Mouse (Mus musculus): ENCODE measurements around the gene Cpne7. TPM values are rescaled to one million over a fixed set of nuclear protein-coding genes. Genes with fewer than 3 reads are reported as not detected.
A peak's percentile ranks its signal among the peaks of the same experiment; 100 is the strongest.

Gene Cpne7
- polyA plus RNA-seq, 1 experiment from 2014 or later = 1.2 TPM

DNA sequence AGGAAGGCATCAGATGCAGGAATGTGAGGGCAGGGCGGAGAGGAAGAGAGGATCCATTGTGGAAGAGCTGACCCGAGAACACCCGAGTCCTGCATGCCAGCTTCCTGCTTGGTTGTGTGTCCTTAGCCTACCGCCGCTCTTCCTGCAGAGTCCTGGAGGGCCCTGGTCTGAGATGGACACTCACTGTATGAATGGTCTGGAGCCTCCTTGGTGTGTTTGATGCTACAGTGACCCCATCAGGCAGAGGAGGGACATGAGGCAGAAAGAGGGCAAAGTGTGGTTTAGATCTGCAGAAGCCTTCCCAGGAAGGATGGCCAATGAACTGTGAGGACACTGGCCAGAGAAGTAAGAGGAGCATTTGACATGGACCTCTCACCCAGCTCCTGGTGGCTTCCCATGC lies 38.0 kb downstream of the Cpne7 start:
- DNase-seq (ENCODE audit: low spot score) = no peak
- H3K9me3 ChIP-seq (replicated peaks) = no peaks in the 10 kb centered on the region
- WGBS = 81% methylated on average over 5 of the region's 5 CpGs
- no peaks in the 10 kb centered on the region for H3K36me3 ChIP-seq
- H3K4me3 ChIP-seq = no peak overlapping the region
- peaks cover 27% of the 10 kb centered on the region for H3K4me1 ChIP-seq
- no peak overlapping the region for H3K27ac ChIP-seq
- H3K27me3 ChIP-seq (ENCODE audit: low read depth, poor library complexity, severe bottlenecking) = no peaks in the 10 kb centered on the region

GRCm38 (mm10) chr8:123156070-123156773 lies 39.0 kb downstream of the Cpne7 start:
- Histone ChIP-seq H3K36me3 (no peaks in the 10 kb centered on the region), H3K9me3 (replicated peaks) (no peaks in the 10 kb centered on the region), H3K27ac (no peak overlapping the region), H3K4me1 (peaks cover 27% of the 10 kb centered on the region), H3K4me3 (no peak overlapping the region), H3K27me3 (ENCODE audit: low read depth, poor library complexity, severe bottlenecking) (no peaks in the 10 kb centered on the region)
- 80% methylated on average over 9 of the region's 9 CpGs for WGBS
- no peak for DNase-seq (ENCODE audit: low spot score)

GRCm38 (mm10) chr8:123157888-123158465 lies 40.8 kb downstream of the Cpne7 start, which contains the start of gene Sult5a1:
Gene Sult5a1, minus strand, starts transcription at chr8:123158315.
- Histone ChIP-seq H3K36me3 (no peaks in the 10 kb centered on the region), H3K9me3 (replicated peaks) (no peaks in the 10 kb centered on the region), H3K27ac (peak within 1 kb of the TSS; percentile 81), H3K27me3 (ENCODE audit: low read depth, poor library complexity, severe bottlenecking) (no peaks in the 10 kb centered on the region), H3K4me3 (peak within 1 kb of the TSS; percentile 40), H3K4me1 (peaks cover 27% of the 10 kb centered on the region)
- DNase-seq (ENCODE audit: low spot score) = no peak
- WGBS = 30% methylated on average over 13 of the region's 13 CpGs

GRCm38 (mm10) chr8:123181391-123181790 lies 64.2 kb downstream of the Cpne7 start:
- Histone ChIP-seq H3K9me3 (replicated peaks) (peaks cover 13% of the 10 kb centered on the region), H3K4me1 (peaks cover 27% of the 10 kb centered on the region), H3K27ac (peak overlapping the region; percentile 53), H3K36me3 (peaks cover 5% of the 10 kb centered on the region; the same call in 1 of the 2 replicates), H3K4me3 (no peak overlapping the region), H3K27me3 (ENCODE audit: low read depth, poor library complexity, severe bottlenecking) (no peaks in the 10 kb centered on the region)
- WGBS = 61% methylated on average over 3 of the region's 3 CpGs
- peak; percentile 56 for DNase-seq (ENCODE audit: low spot score)

Small RNA genes within 50 kb of the gene (microRNA-seq; reads per million reads assigned to microRNA genes)
- gene Mir7079 (0.88 reads per million), gene Mir7080 (1.2 reads per million)

Other genes starting within 250 kb of the Cpne7 start
- gene Ankrd11, start 75.1 kb upstream of the Cpne7 start, polyA plus RNA-seq (2016; fragmentation: Nextera tagmentation; extraction: Ambion mirVana) = 54.8 and 63.9 TPM in 2 replicates
- 57.8 and 60.5 TPM in 2 replicates for gene Spg7, start 54.4 kb upstream of the Cpne7 start, polyA plus RNA-seq (2016; fragmentation: Nextera tagmentation; extraction: Ambion mirVana)
- 1,397 and 1,583 TPM in 2 replicates for gene Rpl13, start 15.0 kb upstream of the Cpne7 start, polyA plus RNA-seq (2016; fragmentation: Nextera tagmentation; extraction: Ambion mirVana)
- gene Sult5a1, start 40.9 kb downstream of the Cpne7 start, polyA plus RNA-seq (2016; fragmentation: Nextera tagmentation; extraction: Ambion mirVana) = 4.6 and 5.2 TPM in 2 replicates
- 7.8 and 8.4 TPM in 2 replicates for gene Dpep1, start 68.9 kb downstream of the Cpne7 start, polyA plus RNA-seq (2016; fragmentation: Nextera tagmentation; extraction: Ambion mirVana)
- gene Chmp1a, start 95.4 kb downstream of the Cpne7 start, polyA plus RNA-seq (2016; fragmentation: Nextera tagmentation; extraction: Ambion mirVana) = 127 and 130 TPM in 2 replicates
- 3.1 and 6.2 TPM in 2 replicates for gene Spata33, start 95.5 kb downstream of the Cpne7 start, polyA plus RNA-seq (2016; fragmentation: Nextera tagmentation; extraction: Ambion mirVana)
- gene Cdk10, start 107.5 kb downstream of the Cpne7 start, polyA plus RNA-seq (2016; fragmentation: Nextera tagmentation; extraction: Ambion mirVana) = 33.6 and 34.7 TPM in 2 replicates
- 0.75 and 1.6 TPM in 2 replicates for gene Spata2l, start 118.9 kb downstream of the Cpne7 start, polyA plus RNA-seq (2016; fragmentation: Nextera tagmentation; extraction: Ambion mirVana)
- 23.9 and 27.9 TPM in 2 replicates for gene Zfp276, start 136.8 kb downstream of the Cpne7 start, polyA plus RNA-seq (2016; fragmentation: Nextera tagmentation; extraction: Ambion mirVana)
- gene Vps9d1, start 137.0 kb downstream of the Cpne7 start, polyA plus RNA-seq (2016; fragmentation: Nextera tagmentation; extraction: Ambion mirVana) = 19.0 and 26.7 TPM in 2 replicates
- 42.7 and 46.3 TPM in 2 replicates for gene Fanca, start 201.2 kb downstream of the Cpne7 start, polyA plus RNA-seq (2016; fragmentation: Nextera tagmentation; extraction: Ambion mirVana)
- gene Spire2, start 215.3 kb downstream of the Cpne7 start, polyA plus RNA-seq (2016; fragmentation: Nextera tagmentation; extraction: Ambion mirVana) = 2.0 TPM in 2 replicates